Mouse (Mus musculus) intestine, postnatal 0 days (tissue): ENCODE measurements at regions not wholly inside any gene's neighbourhood (a gene's known extent, or its start where the extent isn't known, plus 50 kb on each side); places are given as distances from the start of the nearest gene placed in this dataset.

Source experiments
- ATAC-seq: fragments of 200-750 bp; cut with Nextera tagmentation; 2 replicates; pipeline ENCODE4 v1.8.0; 2017; ENCODE audit warnings: mild to moderate bottlenecking, moderate TSS enrichment, moderate library complexity
- H3K27ac ChIP-seq: fragments of 300-500 bp; sonication (generic); 2 replicates; pipeline ENCODE4 v1.5.1; 2014; ENCODE audit warnings: mild to moderate bottlenecking, low read depth, low read length, moderate library complexity
- H3K27me3 ChIP-seq: fragments of 300-500 bp; sonication (generic); replicated peaks from 2 replicates; pipeline ENCODE4 v1.6.1; 2014; ENCODE audit warnings: low read length, mixed read lengths; ENCODE audit not compliant: control insufficient read depth, insufficient read depth
- H3K36me3 ChIP-seq: fragments of 300-500 bp; sonication (generic); 2 replicates; pipeline ENCODE4 v1.6.1; 2014; ENCODE audit warnings: mild to moderate bottlenecking, moderate library complexity; ENCODE audit not compliant: control insufficient read depth, insufficient read depth
- H3K4me1 ChIP-seq: fragments of 300-500 bp; sonication (generic); replicated peaks from 2 replicates; pipeline ENCODE4 v1.6.1; 2014; ENCODE audit warnings: antibody characterized with exemption, low read length, mixed read lengths; ENCODE audit not compliant: control insufficient read depth, insufficient read depth
- H3K4me2 ChIP-seq: fragments of 300-500 bp; sonication (generic); replicated peaks from 2 replicates; pipeline ENCODE4 v1.6.1; 2014; ENCODE audit warnings: low read depth, mild to moderate bottlenecking, moderate library complexity
- H3K4me3 ChIP-seq: fragments of 300-500 bp; sonication (generic); 2 replicates; pipeline ENCODE4 v1.5.1; 2014; ENCODE audit warnings: low read depth, low read length
- H3K9ac ChIP-seq: fragments of 300-500 bp; sonication (generic); 2 replicates; pipeline ENCODE4 v1.6.1; 2014; ENCODE audit warnings: mild to moderate bottlenecking, low read depth, low read length
- H3K9me3 ChIP-seq: fragments of 300-500 bp; sonication (generic); 2 replicates; pipeline ENCODE4 v1.6.1; 2016; ENCODE audit warnings: mixed run types; ENCODE audit not compliant: control insufficient read depth
- CTCF ChIP-seq: sonication (generic); IDR thresholded peaks from 2 replicates; pipeline ENCODE4 v1.5.1; 2016; ENCODE audit warnings: low read depth, mild to moderate bottlenecking, control low read depth, antibody characterized with exemption, moderate library complexity
- WGBS: fragments of 180-500 bp; shearing (Covaris S2); extraction: QIAGEN DNeasy Blood & Tissue Kit; methylation state at CpG from one replicate; pipeline ENCODE4 v1.1.7; 2014; 5-methylcytosine and 5-hydroxymethylcytosine counted together

DNA sequence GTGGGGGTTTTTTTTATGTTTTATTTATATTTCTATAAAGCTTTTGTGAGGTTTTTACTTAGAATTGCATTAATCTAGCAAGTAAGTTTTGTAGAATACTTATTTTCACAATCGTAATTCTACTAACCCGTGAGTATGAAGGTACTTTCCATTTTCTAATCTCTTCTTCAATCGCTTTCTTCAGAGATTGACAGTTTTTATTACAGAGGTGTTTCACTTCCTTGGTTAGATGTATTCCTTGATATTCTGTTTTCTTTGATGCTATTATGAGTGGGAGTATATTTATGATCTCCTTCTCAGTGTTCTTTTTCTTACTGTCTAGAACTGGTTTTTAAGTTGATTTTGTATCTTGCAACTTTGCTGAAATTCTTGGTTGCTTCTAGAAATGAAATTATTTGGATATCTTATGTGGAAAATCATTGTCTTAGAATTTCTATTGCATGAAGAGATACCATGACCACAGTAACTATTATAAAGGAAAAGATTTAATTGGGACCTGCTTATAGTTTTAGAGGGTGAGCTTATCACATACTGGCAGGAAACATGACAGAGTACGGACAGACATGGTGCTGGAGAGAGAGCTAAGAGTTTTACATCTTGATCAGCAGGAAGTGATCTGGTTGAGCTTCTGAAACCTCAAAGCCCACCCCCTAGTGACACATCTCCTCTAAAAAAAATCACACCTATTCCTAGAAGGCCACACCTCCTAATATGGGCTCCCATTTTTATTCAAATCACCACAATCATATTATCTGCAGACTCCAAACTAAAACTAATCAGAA lies 328.1 kb downstream of the Ar start:
- H3K9ac ChIP-seq, result no peak overlapping the region
- no peaks in the 10 kb centered on the region for H3K27me3 ChIP-seq
- H3K4me1 ChIP-seq, result no peaks in the 10 kb centered on the region
- no peak for TF ChIP-seq CTCF
- H3K4me2 ChIP-seq, result no peak overlapping the region
- H3K9me3 ChIP-seq, result no peaks in the 10 kb centered on the region
- no peak overlapping the region for H3K27ac ChIP-seq
- WGBS, result 87% methylated on average over 4 of the region's 4 CpGs
- ATAC-seq, result no peak
- no peak overlapping the region for H3K4me3 ChIP-seq
- no peaks in the 10 kb centered on the region for H3K36me3 ChIP-seq
